Mouse (Mus musculus): ENCODE data around the gene Maml2.

Gene Maml2

DNA sequence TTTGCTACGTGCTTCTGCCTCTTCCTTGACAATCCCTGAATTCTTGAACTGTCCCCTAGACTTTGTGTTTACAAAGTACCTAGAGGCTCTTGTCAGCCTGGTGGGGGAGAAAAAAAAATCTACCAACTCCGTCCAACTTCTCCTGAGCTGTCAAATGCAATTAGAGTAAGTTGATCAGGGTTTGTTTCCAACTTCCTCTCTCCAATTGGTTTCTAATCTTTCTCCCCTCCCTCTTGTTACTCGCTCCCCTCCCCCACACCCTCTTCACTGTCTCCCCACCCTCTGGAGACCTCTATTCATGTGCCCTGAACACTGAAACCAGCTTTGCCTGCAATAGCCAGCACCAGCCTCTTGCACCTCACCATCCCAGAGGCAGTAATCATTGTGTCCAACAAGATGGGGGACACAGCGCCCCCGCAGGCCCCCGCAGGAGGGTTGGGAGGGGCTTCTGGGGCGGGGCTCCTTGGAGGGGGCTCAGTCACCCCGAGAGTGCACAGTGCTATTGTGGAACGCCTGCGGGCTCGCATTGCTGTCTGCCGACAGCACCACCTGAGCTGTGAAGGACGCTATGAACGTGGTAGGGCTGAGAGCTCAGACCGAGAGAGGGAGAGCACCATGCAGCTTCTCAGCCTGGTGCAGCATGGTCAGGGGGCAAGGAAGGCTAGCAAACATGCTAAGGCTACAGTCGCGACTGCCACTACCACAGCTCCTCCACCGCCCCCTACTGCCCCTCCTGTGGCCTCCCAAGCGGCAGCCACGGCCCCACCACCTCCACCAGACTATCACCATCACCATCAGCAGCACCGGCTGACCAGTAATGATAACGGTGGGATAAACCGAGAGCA is at the start of gene Maml2:
Gene Maml2, plus strand, starts transcription at position 290 of the 845 bp plus-strand sequence.
- peak; percentile 75 to 81 for DNase-seq

DNA sequence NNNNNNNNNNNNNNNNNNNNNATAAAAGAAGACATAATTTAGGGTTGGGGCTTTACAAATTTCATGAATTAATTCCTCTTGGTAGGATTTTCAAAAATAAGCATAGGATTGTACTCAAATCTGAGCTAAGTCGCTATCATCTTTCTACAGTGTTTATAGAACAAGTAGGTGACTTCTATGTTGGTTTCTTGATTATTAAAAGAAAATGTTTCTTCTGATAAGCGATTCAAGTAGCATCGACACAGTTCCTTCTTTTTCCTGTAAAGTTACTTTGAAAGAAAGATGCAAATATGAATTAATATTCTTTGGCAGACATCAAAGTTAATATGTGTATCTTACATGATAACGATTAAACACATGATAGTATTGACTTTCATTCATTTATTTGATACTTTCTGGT is 49.7 kb upstream of the Maml2 start:
- DNase-seq: no peak

DNA sequence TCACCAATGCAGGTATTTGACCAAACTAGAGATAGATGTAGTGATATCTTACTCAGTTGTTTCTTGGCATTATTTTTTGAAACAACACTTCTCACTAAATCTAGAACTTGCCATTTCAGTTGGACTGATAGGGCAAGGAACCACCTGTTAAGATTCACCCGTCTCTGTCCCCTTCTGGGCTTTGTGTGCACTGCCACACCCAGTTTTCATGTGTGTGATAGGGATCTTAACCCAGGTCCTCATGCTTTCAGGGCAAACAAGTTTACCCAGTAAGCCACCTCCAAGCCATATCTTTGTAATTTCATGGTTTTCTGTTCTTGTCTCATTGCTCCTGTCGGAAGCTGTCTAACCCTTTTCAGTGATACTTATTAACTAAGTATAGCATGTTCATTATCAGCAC is 46.5 kb upstream of the Maml2 start:
- DNase-seq: no peak

DNA sequence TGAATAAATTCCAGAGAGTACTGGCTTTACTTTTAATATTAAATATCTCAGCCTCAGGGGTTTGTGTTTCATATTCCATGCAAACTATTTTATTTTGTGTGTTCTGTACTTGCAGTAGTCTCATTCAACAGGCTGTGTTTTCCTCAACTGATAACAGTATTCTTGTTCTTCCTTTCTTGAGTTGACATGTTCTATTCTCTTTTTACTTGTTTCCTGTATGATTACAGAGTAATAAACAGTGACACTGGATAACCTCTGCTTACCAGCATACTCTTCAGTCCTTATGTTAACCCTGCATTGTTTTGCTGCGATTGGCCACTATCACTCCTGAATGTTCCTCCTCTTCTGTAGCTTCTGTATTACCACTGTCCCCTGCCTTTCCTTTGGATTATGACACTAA is 41.0 kb upstream of the Maml2 start:
- no peak for DNase-seq

DNA sequence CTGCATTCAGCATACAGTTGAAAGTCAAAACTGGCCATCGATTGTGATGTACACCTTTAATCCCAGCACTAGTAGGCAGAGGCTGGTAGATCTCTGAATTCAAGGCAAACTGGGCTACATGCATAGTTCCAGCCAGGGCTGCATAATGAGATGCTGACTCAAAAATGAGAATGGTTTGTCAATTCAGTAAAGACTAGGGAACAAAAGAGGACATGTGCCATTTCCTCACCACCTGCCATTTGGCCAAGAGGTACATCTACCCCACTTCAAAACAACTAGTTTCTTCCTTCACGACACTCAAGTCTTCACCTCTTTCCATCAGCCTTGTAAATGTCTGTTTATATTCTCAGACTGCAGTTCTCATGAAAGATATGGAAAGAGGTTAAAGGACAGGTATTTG is 39.6 kb upstream of the Maml2 start:
- DNase-seq: no peak

DNA sequence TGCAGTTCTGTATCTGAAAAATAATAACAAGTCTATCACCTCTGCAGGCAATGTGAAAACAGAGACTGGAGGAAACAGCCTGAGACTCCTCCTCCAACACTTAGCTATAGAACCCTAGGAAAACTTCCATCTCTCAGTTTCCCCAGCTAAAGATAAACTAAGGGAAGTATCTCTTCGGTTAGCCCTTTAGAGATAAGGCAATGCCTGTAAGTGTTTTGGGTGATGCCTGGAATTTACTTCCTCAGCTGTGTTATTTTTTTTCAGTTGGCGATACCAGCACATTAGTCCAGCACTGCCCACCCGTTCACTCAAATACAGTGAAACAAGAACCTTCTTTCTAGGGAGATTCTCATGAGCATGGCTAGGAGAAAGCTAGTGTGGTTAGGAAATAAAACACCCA is 36.8 kb upstream of the Maml2 start:
- no peak for DNase-seq

DNA sequence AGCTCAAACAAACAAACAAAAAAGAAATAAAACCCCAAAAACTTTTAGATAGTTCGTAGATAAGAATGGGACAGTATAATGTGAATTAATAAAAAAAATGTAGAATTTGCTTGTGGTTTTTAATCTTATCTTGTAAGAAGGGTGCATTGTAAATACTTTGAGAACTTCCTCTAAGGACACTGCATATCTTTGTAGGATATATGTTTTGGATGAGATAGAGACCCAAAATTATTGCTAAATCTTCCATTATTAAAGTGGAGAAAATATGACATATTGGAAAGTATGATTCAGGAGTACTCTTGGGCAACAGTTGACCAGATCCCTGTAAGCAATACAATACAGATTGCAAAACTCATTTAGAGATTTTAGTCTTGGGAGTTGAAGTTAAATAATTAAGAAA is 24.5 kb upstream of the Maml2 start:
- DNase-seq: no peak

DNA sequence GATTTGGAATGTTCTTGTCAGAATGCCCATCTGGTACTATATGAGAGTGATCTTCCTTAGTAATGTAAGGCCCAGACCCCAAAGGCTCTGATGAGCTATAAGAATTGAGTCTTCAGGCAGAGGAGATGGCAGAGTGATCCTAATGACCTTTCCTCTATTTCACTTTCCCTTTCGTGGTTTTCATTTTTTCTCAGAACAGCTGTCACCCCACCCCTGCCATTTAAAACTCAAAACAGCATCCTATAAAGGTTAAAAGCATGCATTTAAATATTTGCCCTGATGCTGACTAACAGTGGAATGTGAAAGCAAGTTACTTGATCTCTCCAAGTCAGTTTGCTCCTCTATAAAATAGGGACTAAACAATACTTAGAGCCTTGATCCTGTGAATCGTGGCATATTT is 10.3 kb upstream of the Maml2 start:
- no peak for DNase-seq

DNA sequence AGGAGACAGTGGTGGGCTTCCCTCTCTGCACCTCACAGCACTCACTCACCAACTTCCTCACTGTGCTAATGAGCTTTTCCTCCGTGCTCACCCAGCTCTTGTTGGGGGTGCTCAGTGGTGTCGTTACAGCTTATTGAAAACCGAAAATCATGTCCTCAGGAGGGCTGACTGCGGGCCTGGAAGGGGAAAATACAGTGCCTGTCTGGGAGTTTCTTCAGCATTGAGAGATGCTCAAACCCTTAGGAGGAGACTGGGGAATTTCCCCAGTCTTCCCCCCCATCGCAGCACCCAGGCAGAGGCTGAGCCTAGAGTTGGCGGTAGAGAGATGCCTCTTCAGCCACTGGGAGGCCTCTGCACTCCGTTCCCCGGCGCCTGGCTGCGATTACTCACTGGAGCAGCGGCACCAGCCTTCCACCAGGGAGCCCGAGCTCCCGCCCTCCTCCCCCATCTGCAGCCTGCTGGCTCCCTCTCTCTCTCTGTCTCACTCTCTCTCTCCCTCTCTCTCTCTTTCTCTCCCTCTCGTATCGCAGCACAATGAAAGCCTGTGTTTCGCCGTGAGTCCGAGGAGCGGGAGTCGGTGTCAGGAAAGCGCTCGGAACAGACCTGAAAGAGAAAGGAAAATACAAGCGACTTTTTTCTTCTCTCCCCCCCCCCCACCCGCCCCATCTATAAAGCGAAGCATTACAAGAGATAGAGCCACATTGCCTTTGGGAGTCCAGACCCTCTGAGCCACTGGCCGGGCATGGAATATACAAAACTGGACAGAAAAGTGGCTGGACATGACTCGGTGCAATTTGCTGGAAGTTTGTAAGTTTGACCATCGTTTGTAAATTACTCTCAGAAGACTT is 1.3 kb upstream of the Maml2 start:
- peak; percentile 81 for DNase-seq

DNA sequence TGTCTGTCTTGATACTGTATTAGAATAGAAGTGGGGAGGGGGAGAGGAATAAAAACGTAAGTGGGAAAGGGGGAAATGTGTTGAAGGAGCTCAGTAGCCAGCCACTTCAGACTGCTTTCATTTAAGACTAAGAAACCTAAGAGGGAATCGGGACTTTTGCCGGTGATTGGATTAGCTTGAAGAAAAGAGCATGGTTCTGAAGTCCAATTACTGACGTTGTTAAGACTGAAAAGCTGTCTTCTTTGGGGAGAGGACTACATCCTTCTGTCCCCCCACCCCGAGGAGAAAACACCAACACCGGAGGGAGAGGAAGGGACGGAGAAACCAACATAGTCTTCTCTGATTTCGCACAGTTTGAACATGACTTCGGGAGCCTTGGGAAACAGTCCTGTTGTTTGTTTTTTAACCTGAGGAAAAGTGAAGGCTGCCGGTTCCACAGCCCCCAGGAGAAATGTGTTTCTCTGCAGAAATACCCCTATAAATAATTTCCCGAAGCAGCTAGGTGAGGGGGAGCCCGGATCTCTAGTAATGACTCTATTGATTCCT is 562 bp upstream of the Maml2 start:
- DNase-seq: peak in 1 of 2 experiments; percentile 31

DNA sequence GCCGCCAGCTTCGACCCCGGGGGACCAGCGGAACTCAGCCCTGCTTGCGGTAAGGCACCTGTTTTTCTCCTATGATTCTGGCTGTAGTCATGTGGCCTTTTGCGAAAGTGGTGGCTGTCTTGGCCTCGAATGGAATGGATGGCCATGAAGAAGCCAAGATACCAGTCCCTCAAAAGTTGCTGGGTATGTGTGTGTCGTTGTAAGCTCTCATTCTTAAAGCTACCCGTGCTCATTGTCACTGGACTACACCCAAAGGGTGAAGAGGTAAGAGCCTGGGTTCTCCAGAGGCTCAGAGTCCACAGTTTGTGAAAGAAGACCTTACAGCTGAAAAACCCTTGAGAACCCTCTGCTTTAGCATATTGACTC is 739 bp downstream of the Maml2 start:
- no peak for DNase-seq

DNA sequence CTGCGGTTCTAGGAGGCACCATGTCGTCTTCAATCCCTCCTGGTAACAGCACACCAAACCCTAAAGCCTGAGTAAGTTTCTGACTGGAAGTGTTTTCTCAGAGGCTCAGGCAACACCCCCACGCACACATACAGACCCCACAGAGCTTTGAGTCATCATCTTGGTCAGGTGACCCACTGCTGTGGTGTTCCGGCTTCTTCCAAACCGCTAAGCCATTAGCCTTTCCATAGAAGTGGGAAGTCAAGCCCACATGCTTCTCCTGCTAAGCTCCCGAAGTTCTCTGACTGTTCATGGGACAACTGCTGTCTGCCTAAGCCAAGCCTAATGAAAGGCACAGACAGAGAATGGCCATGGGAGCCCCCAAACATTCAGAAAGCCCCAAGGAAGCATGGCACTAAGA is 1.4 kb downstream of the Maml2 start:
- peak in 1 of 2 experiments; percentile 34 for DNase-seq

DNA sequence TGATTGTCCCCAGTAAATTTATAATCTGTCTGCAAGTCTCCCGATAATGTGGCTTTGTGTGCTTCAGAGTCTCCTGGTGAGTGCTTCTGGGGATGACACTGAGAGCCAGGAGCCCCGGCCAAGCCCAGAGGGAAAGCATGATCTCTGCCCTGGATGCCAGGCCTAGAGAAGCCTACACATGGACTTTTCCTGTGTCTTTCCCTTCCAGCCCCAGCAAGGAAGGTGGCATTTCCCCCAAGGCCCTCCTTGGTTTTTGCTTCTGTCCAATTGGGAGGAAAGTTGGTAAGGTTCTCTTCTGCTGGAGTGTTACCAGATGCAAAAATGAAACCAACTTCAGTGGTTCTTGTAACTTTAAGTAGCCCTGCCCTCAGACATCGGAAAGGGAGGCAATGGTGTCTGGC is 2.3 kb downstream of the Maml2 start:
- DNase-seq: peak; percentile 16 to 25

DNA sequence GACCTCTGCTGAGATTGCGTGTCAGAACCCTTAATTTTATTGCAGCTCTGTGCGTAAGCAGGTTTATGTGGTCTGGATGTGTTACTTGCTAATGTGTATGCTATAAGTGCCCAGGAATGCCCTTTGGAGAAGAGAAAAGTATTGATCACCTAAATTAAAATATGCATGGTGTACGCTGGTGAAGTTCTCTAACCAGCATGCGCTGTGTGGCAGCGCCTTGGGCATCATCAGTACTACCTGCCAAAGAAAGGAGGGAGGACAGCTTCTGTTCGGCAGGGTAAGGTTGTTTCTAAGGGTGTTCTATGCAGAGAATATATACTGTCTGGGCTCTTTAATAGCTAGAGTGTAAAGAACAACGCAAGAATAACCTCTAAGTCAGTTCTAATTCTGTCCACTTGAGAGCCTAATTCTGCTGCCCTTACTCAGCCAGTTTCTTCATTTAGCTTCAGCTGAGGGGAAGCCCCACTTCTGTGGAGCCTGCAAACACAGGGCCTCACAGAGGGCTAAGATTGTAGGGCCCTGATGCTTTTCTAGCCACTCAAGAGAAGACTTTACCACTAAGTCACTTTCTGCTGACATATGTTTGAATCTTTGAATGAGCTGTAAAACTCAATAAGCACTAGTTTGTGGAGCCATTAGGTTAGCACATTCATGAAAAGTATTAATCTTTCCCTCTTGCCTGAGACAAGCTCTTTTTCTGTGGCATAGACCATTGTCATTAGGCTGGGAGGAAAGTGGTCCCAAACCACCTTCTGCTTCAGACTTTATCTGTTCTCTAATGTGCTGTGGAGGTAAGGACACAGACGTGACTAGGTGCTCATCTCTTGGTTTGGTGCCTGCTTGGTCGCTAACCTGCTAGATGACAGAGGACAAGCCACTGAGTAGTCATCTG is 3.4 kb downstream of the Maml2 start:
- peak; percentile 20 to 28 for DNase-seq

DNA sequence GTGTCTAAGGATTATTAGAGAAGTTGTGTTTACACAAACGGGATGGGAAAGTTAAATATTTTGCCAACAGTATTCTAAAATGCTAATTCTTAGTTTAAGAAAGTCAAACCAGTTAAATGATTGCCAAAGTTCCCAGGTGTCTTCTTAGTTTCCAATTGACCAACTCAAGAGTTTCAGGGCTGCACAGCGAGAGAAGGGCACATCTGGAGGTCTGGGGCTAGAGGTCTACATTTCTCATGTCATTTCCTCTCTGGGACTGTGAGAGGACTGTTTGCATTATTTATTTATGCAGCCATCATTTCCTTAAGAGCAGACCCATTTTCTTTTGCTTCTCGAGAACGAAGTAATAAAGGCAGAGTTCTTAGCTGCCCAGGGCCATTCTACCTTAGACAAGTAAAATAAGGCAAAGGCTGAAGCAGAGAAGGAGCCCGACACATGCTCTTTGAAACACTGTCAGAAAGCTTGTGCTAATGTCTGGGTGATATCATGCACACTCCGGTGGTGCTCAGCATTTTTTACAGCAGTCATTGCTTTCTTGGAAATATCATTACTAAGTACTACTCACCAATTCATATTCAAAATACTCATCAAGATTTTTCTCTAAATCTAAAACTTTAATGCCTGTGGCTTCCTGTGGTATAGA is 4.5 kb downstream of the Maml2 start:
- DNase-seq: no peak

DNA sequence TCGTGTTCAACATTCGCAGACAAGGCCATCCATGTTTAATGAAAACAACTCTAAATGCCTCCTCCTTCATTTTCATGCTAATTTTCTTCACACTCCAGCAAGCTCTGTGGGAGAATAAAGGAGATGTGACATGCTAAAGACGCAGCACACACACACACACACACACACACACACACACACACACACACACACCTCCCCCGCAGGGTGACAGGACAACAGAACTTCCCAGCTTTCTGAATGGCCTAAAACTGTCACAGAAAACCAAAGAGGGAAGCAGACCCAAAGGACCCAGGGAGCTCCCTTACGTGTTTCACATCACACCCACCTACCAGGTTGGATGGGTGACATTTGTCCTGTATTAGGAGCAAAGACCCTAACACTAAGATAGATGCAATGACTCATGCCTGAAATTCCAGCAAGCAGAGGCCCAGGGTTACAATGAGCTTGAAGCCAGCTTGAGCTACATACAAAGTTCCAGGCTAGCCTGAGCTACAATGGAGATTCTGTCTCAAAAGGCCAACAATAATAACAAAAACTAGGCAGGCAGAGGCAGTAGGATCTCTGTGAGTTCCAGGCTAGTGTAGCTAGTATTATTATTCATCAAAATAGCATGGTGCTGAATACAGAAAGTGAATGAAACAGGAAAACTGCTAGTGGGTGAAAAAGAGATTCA is 5.5 kb downstream of the Maml2 start:
- peak in 1 of 2 experiments; percentile 21 for DNase-seq

DNA sequence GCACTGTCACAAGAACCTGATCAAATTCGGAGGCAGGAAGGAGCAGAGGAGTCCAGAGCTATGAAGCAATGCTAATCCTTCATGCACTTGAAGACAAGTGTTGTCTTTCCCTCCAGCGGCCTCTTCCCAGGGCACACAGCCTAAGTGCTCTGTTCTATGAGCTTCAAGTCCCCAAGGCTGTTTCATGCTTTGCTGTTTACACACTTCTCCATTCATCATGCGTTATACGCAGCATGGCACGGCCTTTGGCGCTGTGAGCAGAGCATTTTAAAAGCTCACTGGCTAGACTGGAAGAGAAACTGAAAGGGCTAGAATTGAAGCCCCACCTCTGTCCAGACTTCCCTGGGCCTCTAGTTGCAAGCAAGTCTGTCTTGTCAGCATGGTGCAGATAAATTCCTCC is 6.2 kb downstream of the Maml2 start:
- no peak for DNase-seq

DNA sequence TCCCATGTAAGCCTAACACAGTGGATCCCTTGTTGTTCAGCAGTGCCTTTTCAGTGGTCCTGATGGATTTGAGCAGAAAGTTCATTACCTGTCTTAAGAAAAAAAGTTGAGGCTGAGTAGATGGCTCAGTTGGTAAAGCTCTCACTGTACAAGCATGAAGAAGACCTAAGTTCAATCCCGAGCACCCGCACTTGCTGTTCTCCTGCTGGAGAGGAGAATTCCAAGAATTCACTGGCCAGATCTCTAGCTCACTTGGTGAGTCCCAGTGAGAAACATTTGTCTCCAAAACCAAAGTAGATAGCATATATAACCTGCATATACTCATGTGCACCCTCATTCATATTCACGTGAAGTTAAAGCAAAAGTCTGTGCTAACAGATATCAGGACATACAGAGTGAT is 8.7 kb downstream of the Maml2 start:
- DNase-seq: no peak

DNA sequence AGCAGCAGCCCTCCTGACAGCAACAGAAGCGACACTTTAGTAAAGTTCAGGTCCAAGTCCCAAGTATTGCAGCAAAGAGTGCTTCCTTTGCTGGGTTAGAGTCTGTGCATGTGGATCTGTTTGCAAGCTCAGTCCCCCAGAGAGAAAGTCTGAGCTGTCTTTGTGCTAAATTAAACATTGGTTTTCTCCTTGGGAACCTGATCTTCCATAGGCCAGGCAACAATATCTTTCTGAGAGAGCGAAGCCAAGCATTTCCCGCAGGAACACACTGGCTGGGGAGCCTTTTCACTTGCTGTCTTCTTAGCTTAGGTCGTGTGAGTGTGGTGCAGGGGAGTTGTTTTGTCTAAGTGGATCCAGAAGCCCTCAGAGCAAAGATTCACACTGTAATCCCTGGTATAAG is 9.5 kb downstream of the Maml2 start:
- no peak for DNase-seq

DNA sequence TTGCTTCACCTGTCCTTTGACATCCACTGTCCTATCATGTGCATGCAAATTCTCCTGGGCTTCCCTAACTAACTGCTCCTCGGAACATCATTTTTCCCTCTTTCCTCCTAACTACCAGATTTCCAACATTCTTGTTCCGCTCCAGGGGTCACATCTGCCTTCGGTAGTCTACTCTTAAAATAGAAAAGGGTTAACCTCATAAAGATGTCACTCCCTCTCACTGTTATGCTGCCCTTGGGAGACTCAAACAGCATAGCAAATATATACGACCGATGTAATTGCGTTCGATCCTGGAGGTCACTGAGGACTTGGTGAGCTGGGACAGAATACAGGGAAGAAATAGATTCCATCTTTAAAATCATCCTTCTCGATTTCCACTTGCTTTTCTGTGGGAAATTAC is 11.0 kb downstream of the Maml2 start:
- DNase-seq: no peak

DNA sequence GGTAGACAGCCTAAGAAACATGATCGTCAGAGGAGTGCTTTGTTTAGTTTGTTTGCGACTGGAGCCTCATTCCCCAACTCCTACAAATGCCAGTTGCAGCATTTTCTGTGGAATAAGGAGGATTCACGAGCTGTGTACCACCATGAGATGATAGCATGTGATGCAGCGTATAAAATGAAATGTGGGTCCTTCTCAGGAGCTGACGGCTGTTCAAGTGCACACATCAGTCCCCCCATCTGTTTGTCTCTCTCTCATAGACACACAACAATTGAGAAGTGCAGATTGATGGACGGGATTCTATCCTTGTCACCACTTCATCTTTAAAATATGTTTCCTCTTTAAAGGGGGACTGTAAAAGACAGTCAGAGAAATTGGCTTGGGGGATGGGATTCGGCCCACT is 12.1 kb downstream of the Maml2 start:
- DNase-seq: no peak

DNA sequence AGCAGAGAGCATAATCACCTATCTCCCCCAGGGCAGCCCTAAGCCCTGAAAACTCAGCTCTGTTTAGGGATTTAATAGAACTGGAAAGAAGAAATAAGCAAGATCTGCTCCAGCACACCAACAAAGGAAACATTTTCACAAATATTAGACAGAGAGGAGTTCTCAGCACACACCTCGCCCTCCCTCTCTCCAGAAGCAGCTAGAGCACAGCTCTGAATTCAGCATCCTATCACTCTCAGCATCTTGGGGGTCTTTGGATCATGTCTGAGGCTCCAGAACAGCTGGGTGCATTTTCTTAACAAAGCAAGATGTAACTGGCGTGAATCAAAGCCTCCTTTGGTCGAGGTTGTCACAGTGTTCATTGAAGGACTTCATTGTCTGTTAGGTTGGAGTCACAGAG is 12.5 kb downstream of the Maml2 start:
- DNase-seq: no peak
